Mouse (Mus musculus): ENCODE measurements around the gene Tra2a. TPM values are rescaled to one million over a fixed set of nuclear protein-coding genes. Genes with fewer than 3 reads are reported as not detected.

Gene Tra2a
- polyA plus RNA-seq, 1 experiment from 2014 or later, result 148 TPM

DNA sequence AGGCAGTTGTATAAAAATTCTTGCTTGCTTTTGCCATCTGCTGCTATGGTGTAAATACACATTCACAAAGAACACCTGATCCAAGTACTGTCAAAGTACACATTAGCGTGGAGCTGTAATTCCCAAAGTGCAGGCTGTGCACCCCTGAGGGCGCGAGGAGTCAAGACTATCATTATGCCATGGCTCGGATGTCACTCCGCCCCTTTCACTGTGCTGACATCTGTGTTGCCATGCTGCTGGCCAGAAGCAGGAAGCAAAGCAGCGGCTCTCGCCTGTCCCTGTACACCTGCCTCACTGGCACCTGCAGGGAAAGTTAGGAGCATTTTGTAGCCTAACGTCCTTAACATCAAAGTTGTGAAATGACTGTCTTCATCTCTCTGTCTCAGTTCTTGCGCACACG is 68.6 kb downstream of the Tra2a start:
- H3K9me3 ChIP-seq (replicated peaks), result no peaks in the 10 kb centered on the region
- no peak overlapping the region for H3K27ac ChIP-seq
- no peak overlapping the region for H3K9ac ChIP-seq
- H3K4me1 ChIP-seq, result peaks cover 5% of the 10 kb centered on the region; the same call in 1 of the 2 replicates
- peaks cover 17% of the 10 kb centered on the region for H3K36me3 ChIP-seq
- no peak overlapping the region for H3K4me2 ChIP-seq (replicated peaks)
- no peak for ATAC-seq (ENCODE audit: low FRiP score)
- no peaks in the 10 kb centered on the region for H3K27me3 ChIP-seq
- 81% methylated on average over 10 of the region's 10 CpGs for WGBS
- H3K4me3 ChIP-seq, result no peak overlapping the region

DNA sequence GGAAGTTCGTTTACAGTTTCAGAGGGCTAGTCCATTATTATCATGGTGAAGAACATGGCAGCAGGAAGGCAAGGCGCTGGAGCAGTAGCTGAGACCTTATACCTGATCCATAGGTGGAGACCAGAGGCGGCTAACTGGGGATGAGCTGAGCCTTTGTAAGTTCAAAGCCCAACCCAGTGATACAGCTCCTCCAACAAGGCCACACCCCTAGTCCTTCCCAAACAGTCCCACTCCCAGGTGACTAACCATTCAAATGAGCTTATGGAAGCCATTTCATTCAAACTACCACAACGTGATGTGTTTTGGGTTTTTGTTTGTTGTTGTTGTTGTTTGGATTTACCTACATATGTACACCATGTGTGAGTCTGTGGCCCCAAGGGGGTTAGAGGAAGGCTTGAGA is 69.3 kb downstream of the Tra2a start:
- peaks cover 20% of the 10 kb centered on the region for H3K36me3 ChIP-seq
- ATAC-seq (ENCODE audit: low FRiP score), result no peak
- no peaks in the 10 kb centered on the region for H3K27me3 ChIP-seq
- no peak overlapping the region for H3K27ac ChIP-seq
- H3K9ac ChIP-seq, result no peak overlapping the region
- H3K4me2 ChIP-seq (replicated peaks), result no peak overlapping the region
- WGBS, result 98% methylated on average over 4 of the region's 4 CpGs
- no peak overlapping the region for H3K4me3 ChIP-seq
- no peaks in the 10 kb centered on the region for H3K9me3 ChIP-seq (replicated peaks)
- H3K4me1 ChIP-seq, result peaks cover 5% of the 10 kb centered on the region; the same call in 1 of the 2 replicates

Other genes starting within 250 kb of the Tra2a start
- gene Gpnmb, start 227.5 kb downstream of the Tra2a start, polyA plus RNA-seq (2016; fragmentation: Nextera tagmentation; extraction: Ambion mirVana), result 0.31 and 0.65 TPM in 2 replicates
- gene Malsu1, start 190.2 kb downstream of the Tra2a start, polyA plus RNA-seq (2016; fragmentation: Nextera tagmentation; extraction: Ambion mirVana), result 63.6 and 67.7 TPM in 2 replicates
- gene Igf2bp3, start 49.1 kb downstream of the Tra2a start, polyA plus RNA-seq (2016; fragmentation: Nextera tagmentation; extraction: Ambion mirVana), result 95.3 and 100 TPM in 2 replicates
- 7.0 and 8.6 TPM in 2 replicates for gene Ccdc126, start 55.2 kb upstream of the Tra2a start, polyA plus RNA-seq (2016; fragmentation: Nextera tagmentation; extraction: Ambion mirVana)
- gene Fam221a, start 103.7 kb upstream of the Tra2a start, polyA plus RNA-seq (2016; fragmentation: Nextera tagmentation; extraction: Ambion mirVana), result 5.1 and 6.1 TPM in 2 replicates
- gene Stk31, start 131.6 kb upstream of the Tra2a start, polyA plus RNA-seq (2016; fragmentation: Nextera tagmentation; extraction: Ambion mirVana), result 0.15 and 0.16 TPM in 2 replicates